ENCODE assay signal across 9 mouse cellular contexts in genomic region chr1:155091842-155092800, GRCm38 (mm10). TPM values are rescaled to one million over a fixed set of nuclear protein-coding genes. Genes with fewer than 3 reads are reported as not detected.
DNase-seq lines count a peak whose midpoint lies in the region; TF ChIP-seq lines count a peak whose summit lies in the region.
"Had no signal": no experiment of that assay in that cellular context is flagged by ENCODE, and none has a peak within 500 bp of the region (broad histone marks: within the 10 kb centered on the region; RNA-seq: fewer than 3 reads in every experiment).

No protein-coding gene starts in this region.

- intact Hi-C loops in gastrocnemius, postnatal 36 days (cut with DNase I), result loop anchor here (5.0 kb wide), 1 partner anchor 35 kb away; no protein-coding TSS in a partner anchor

- DNase-seq in gastrocnemius, adult 18-20 months (ENCODE audit: low spot score), result peak; percentile 53
- DNase-seq in gastrocnemius, postnatal 36 days, result no peak
- peak; percentile 55 for DNase-seq in adrenal gland, postnatal 25 days
- peak; percentile 25 for DNase-seq in gastrocnemius, postnatal 25 days
- peak; percentile 77 for DNase-seq in kidney, adult 2 months
- peak; percentile 49 for DNase-seq in lung, postnatal 36 days
- peak; percentile 51 for DNase-seq in right cerebral cortex, postnatal 25 days
- no peak for DNase-seq in urinary bladder, postnatal 36 days (ENCODE audit: low spot score in 2 of 2)

- H3K4me3 ChIP-seq in kidney, adult 2 months (ENCODE audit: insufficient read depth, low read depth, low read length), result no peak overlapping the region

- TF ChIP-seq CTCF in kidney, adult 2 months (conservative IDR thresholded peaks at IDR 0.05; ENCODE audit: insufficient read depth, insufficient read length, low read depth, low read length), result no peak

- WGBS in kidney, adult 2 months, result 17% methylated on average over 14 of the region's 14 CpGs

- H3K27me3 ChIP-seq in kidney, adult 2 months (replicated peaks; ENCODE audit: control insufficient read depth, insufficient read depth, low read length), result no peaks in the 10 kb centered on the region
- H3K27me3 ChIP-seq: Patski had no signal

- peak overlapping the region; percentile 47 for H3K27ac ChIP-seq in kidney, adult 2 months (ENCODE audit: insufficient read depth, low read depth, low read length)

- no peak for TF ChIP-seq POLR2A in kidney, adult 2 months (IDR thresholded peaks at IDR 0.05; ENCODE audit: low read depth, low read length)

- H3K4me1 ChIP-seq in kidney, adult 2 months (ENCODE audit: control insufficient read depth, insufficient read depth, low read length), result peaks cover 21% of the 10 kb centered on the region

- H3K36me3 ChIP-seq in kidney, adult 2 months (ENCODE audit: control insufficient read depth, insufficient read depth, low read length), result no peaks in the 10 kb centered on the region

RNA-seq across cellular contexts. Expression of gene Ier5, which starts 7.3 kb away (rescaled TPM):
- total RNA-seq in gastrocnemius, adult 18-20 months (2021), result 10 to 100 TPM in 1 of 2 experiments, 1 to 10 TPM in 1; 4.7 to 19.4 TPM
- total RNA-seq in gastrocnemius, postnatal 36 days (2021), result 1 to 10 TPM; 7.1 to 9.7 TPM
- total RNA-seq in adrenal gland, postnatal 25 days (2021), result 6.7 and 9.1 TPM in 2 replicates
- total RNA-seq in gastrocnemius, postnatal 25 days (2021), result 1 to 10 TPM; 5.5 to 7.5 TPM
- polyA plus RNA-seq in kidney, adult 2 months (2012; rRNA removed), result 8.6 and 9.8 TPM in 2 replicates

RNA-seq across cellular contexts. Expression of gene Mr1, which starts 54.5 kb away (rescaled TPM):
- 10 to 100 TPM; 13.8 to 14.8 TPM for total RNA-seq in gastrocnemius, adult 18-20 months (2021)
- total RNA-seq in gastrocnemius, postnatal 36 days (2021), result 10 to 100 TPM in 1 of 2 experiments, 1 to 10 TPM in 1; 8.1 to 11.5 TPM
- 18.1 and 31.4 TPM in 2 replicates for total RNA-seq in adrenal gland, postnatal 25 days (2021)
- total RNA-seq in gastrocnemius, postnatal 25 days (2021), result 10 to 100 TPM in 1 of 2 experiments, 1 to 10 TPM in 1; 7.3 to 10.6 TPM
- 3.3 and 4.5 TPM in 2 replicates for polyA plus RNA-seq in kidney, adult 2 months (2012; rRNA removed)

Comparison
In these comparisons a context has a peak if more than half of its experiments do, and no peak if none do; other contexts are left out.
1. DNase-seq: peak in gastrocnemius, adult 18-20 months (single experiment), adrenal gland, postnatal 25 days (single experiment), gastrocnemius, postnatal 25 days (single experiment), kidney, adult 2 months (single experiment), lung, postnatal 36 days (single experiment) and right cerebral cortex, postnatal 25 days (single experiment); none in gastrocnemius, postnatal 36 days (0 of 2) and urinary bladder, postnatal 36 days (0 of 2).